Mouse (Mus musculus) C2C12 (cell line): ENCODE results near the gene 4930568D16Rik.

Source experiments
- CEBPB ChIP-seq: IDR thresholded peaks from one replicate; pipeline ENCODE4 v1.6.1; 2011; ENCODE audit warnings: low read depth, mild to moderate bottlenecking, control low read depth, moderate library complexity
- CTCF ChIP-seq: IDR thresholded peaks from one replicate; pipeline ENCODE4 v1.5.1; 2011; ENCODE audit not compliant: control insufficient read depth, insufficient read depth, insufficient read length
- MYOG ChIP-seq: IDR thresholded peaks from one replicate; pipeline ENCODE4 v1.6.1; 2011; ENCODE audit not compliant: control insufficient read depth, insufficient read length; ENCODE audit errors: extremely low read depth

DNA sequence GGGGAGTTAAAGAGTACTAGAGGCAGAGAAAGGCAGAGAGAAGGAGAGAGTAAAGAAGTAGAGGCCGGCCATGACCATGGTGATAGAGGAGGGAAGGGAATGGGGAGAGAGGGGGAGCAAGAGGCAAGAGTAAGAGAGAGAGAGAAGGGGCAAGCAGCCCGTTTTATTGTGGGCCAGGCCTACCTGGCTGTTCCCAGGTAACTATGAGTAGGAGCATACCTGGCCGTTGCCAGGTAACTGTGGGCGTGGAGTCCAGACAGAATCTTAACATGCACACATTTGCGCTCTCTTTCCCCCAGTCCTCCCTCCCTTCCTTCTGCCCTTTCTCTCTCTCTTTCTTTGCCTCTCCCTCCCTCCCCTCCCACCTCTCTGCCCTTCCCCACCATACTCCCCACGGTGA, 39.7 kb upstream of the 4930568D16Rik start:
- TF ChIP-seq CEBPB (no peak), CTCF (no peak), MYOG (no peak)
